Mouse (Mus musculus): ENCODE measurements around the gene Gcc1.

Gene Gcc1

DNA sequence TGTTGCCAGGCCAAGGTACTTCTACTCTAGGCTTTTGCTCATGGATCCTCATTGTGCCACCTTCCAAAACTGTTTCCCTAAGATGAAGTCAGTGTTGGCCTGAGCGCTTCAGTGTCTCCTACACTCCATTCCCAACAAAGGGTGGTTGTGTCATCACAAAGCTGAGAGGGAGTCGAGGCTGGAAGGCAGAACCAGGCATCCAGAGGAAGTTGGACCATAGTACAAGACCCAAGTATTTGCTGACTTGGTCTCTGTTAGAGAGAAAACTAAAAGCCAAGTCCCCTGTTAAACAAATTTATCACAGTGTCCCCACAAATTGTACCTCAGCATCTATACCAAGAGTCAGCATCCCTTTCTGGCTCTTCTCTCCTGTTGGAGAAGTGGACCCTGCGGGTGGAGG, at the start of gene Gcc1:
TSS of gene Gcc1 (minus strand) at position 101 of the 400 bp plus-strand sequence.
- no peak for DNase-seq

DNA sequence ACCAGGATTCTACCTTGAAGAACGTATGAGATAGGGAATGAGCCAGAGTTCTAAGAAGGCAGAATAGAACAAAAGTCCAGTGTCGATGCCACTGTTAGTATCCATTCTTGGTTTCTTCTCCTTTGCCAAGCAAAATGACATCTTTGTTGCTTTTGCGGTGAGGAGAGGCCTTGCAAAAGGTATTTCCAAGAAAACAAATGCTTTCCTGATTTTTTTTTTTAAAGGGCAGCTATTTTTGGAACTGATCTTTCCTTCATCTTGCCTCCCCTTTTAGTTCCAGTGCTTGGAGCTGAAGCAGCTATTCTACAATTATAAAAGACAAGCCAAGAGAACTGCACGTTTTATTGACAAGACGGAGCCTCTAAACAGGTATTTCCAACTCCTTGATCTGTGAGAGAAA, 46.6 kb upstream of the Gcc1 start, which contains the start of gene Snd1:
TSS of gene Snd1 (plus strand) at position 301 of the 400 bp plus-strand sequence.
- no peak for DNase-seq

DNA sequence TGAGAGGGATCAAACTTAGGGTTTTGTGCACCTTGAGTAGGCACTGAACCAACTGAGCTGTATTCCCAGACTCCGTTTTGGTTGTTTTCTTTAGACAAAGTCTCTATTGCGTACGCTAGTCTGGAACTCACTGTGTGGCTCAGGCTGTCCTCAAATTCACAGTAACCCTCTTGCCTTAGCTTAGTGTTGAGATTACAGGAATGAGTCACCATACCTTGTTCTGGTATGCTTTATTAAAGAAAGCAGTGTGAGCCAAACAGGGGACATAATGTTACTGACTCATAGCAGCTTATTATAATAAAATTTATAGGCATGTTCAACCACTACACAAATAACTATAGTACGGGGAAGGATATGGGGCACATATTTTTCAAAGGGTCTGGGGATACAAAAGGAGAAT, 46.0 kb upstream of the Gcc1 start:
- no peak for DNase-seq

DNA sequence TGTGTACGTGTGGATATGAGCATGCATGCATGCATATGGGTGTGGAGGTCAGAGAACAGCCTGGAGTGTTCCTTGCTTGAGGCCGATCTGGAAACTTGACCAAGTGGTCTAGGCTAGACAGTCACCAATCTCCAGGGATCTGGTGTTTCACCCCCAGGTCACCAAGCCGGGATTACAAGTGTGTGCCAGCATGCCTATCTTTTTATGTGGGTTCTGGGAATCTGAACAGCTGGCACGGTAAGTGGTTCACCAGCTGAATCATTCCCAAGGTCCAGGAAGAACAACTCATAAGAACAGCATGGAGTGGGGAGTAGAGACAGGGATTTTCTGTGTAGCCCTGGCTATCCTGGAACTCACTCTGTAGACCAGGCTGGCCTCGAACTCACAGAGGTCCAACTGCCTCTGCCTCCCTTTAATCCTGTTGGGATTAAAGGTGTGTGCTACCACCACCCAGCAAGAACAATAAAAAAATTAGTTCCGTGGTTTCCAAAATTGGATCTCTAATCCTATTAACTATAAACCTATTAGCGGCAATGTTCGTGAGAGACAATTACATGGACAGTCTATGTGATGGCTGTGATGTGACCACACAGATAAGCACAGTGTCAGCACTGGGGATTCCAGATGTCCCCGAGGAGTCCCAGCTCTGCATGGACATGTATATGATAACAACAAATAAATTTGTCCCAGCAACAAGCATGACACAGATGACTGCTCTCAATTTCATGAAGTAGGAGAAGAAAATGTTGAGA, 43.3 kb upstream of the Gcc1 start:
- no peak for DNase-seq

DNA sequence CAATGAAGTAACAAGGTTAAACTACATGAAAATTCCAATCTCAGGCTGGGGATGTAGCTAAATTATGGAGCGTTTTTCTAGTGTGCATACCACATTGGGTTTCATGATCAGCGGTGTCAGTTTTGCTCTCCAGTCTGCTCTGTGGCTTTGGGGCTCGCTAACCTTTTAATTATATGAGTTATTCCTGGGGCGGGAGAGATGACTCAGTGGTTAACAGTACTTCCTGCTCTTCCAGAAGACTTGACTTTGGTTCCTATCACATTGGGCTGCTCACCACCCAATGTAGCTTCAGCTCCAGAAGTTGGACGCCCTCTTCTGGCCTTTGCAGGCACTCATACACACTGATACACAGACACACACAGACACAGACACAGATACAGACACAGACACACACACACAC, 42.4 kb upstream of the Gcc1 start:
- no peak for DNase-seq

DNA sequence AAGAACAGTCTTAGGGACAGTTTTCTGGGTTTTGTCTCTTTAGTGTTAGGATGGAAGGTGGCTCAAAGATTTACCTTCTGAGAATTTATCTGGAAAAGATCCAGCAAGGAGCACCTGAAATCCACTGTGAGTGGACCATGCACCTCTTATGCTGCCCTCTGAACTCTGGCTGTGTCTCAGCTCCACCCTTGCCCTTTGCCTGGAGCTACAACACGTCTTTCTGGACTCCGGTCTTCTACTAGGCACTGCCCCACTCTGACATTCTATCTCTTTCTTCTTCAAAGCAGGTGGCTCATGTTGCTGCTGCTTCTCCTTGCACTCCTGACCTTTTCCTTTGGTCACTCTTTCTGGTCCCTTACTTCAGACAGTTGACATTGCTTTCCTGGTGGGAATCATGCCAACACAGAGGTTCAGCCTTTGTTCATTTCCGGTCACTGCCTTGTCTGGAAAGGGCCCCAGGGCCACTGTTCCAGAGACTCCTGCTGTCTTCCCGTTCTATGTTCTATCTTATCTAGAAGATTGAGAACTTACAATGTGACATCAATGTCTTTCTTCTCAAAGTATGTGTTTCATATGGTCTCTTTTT, 41.9 kb upstream of the Gcc1 start:
- no peak for DNase-seq

DNA sequence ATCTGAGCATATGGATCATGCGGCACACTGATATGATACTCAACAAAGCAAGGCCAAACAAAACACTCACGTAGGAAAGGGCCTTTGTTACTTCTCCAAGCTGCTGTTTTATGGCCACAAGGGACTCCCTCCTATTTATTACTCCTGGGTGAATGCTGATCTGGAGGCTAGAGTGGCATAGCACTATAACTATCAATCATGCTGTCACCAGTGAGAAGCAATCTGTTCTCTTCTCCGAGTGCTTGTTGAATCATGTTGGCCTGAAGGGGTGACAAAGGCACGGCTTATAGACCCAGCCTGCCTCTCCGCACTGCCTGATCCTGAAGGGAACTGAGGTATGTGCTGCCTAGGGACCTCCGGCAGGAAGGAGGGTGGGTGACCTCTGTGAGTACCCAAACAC, 36.4 kb upstream of the Gcc1 start:
- no peak for DNase-seq

DNA sequence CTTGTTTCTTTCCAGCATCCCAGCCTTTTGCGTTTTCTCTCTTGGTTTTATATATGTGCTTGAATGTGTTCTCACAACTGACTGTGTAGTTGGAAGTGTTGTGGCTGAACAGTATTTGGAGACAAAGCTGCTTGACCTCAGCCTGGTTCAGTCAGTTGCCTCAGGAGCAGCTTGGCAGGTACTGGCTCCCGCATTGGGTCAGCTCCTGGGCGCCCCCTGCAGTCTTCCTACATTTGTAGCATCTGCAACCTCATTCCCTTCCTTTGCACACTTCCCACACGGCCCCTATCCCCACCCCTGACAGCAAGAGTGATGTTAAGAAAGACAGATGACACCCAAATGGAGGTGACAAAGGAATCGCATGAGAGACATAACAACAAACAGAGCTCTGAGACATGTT, 32.3 kb upstream of the Gcc1 start:
- peak; percentile 76 for DNase-seq

DNA sequence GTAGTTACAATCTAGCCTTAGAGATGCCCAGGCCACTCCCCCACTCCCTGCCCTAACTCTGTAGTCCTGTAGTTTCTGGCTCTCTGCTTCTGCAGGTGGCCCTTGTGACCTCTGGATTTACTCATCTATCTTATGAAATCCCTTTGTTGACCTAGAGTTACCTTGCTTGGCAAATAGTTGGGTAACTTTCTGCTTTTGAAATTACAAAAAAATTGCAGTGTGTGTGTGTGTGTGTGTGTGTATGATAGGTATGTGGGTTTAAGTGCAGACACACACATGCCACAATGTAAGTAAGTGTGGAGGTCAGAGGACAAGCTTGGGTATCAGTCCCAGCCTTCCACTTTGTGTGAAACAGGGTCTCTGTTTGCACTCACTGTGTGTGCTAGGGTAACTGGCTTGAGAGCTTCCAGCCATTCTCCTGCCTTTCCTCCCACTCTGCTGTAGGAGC, 31.1 kb upstream of the Gcc1 start:
- DNase-seq, result no peak

DNA sequence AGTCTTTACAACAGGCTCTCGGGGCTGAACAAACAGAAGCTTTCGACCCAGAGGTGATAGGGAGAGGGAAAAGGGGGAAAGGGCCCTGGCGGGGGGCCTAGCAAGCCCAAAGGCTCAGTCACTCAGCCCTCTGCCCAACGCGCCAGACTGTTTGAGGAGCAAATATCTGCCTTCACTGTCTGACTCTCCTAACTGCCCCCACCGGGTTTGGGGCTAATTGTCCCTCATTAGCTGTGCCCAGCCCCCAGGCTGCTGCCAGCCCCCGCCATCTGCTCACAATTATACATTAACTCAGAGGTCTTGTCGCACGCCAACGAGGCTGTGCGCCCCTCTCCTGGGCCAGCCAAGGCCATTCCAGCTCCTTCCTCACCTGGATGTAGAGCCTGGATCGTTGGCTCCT, 22.8 kb upstream of the Gcc1 start:
- DNase-seq, result no peak

DNA sequence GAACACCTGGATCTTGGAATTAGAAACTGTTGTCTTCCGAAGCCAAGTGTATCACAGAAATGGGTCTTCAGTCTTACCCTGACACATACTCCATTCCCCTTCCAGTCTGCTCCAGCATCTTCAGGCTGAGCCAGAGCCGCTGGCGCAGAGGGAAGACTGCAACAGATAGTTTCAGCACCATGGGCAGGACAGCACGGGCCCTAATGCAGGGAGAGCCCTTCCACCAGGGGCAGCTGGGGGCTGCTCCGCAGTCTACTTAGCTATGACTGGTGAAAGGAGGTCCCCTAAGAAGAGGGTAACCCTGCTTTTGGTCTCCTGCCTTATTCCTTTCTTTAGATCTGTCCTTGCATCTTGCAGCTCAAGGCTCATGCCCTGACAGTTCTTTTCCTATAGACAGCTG, 22.3 kb upstream of the Gcc1 start:
- no peak for DNase-seq

DNA sequence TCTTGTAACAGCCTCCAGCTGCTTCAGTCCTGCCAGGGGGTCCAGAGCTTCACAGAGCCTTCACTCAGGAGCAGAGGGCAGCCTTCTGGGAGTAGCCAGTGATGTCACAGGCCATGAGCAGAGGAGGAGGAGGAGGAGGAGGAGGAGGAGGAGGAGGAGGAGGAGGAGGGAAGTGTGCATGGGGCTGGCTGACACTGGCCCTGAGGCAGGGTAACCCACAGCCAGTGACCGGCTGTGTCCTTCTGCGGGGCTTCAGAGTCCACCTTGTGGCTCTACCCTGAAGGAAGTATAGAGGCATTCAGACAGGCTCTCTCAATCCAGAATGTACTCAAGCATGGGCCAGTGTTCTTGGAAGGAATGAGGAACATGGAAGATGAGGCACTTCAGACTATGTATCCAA, 21.1 kb upstream of the Gcc1 start, which contains the start of gene Pax4:
TSS of gene Pax4 (minus strand) at position 101 of the 400 bp plus-strand sequence.
- DNase-seq, result no peak

DNA sequence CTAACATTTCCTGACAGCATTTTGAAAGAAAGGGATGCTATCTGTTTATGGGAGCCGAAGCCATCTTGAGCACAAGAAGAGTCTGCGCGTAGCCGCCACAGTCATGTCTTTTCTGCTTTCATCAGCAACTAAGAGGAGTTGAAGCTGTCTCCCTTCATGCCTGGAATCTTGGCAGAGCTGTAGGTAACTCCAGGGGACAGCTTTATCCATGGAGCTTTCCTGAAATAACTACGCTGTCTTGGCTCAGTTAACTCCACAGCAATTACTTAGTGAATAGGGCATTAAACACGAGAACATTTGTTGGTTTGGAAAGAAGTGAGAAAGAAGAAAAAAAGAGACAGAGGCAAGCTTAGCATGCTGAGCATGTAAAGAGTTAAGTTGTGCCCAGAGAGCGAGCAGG, 19.7 kb upstream of the Gcc1 start:
- DNase-seq, result no peak

DNA sequence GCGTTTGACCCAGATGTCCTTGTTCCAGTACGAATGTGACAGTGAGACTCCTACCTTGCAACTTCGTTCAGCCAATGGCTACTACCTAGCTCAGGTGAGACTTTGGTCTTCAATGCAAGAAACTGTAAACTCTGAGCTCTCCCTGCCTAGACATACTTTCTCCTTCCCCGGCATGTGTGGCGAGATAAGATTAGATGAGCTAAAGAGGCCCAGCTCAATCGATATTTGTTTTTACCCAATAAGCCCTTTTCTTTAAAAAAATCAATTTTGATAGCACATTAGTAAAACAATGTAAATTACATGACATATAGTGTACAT, 3.3 kb upstream of the Gcc1 start:
- DNase-seq, result no peak

DNA sequence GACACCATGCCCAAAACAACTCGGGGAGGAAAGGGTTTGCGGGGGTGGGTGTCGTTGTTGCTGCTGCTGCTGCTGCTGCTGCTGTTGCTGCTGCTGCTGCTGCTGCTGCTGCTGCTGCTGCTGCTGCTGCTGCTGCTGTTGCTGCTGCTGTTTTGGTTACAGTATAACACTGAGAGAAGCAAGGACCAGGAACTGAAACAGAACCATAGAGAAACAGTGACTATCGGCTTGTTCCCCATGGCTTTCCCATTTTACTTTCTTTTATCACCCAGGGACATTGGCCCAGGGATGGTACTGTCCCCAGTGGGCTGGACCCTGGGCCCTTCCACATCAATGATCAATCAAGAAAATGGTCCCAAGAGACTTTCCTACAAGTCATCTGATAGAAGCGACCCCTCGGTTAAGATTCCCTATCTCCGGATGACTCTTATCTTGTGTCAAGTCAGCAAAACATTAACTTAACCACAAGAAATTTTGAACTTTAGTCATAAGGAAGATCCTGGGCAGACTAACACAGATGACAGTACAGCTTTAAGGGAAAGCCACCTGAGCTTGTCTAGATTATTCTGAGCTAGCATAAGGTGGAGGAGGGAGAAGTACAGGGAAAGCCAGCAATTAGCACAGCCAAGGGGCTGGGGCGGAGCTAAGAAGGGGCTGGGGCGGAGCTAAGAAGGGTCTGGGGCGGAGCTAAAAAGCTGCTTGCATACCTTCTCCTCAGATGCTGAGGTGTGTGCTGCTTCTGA, 2.8 kb upstream of the Gcc1 start:
- no peak for DNase-seq

DNA sequence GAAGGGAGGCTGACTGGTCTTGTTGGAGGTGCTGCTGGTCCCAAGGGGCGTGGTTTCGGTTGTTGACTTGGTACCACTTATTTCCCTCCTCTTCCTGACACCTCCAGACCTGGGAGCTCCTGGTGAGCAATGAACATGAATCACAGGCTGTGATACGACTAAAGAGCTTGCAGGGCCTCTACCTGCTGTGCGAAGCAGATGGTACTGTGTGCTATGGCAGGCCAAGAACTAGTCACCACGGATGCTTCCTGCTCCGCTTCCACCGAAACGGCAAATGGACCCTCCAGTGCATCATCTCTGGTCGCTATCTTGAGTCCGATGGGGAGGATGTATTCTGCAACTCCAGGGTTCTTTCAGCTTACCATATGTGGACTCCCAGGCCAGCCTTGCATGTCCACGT, 1.7 kb upstream of the Gcc1 start:
- DNase-seq, result no peak

DNA sequence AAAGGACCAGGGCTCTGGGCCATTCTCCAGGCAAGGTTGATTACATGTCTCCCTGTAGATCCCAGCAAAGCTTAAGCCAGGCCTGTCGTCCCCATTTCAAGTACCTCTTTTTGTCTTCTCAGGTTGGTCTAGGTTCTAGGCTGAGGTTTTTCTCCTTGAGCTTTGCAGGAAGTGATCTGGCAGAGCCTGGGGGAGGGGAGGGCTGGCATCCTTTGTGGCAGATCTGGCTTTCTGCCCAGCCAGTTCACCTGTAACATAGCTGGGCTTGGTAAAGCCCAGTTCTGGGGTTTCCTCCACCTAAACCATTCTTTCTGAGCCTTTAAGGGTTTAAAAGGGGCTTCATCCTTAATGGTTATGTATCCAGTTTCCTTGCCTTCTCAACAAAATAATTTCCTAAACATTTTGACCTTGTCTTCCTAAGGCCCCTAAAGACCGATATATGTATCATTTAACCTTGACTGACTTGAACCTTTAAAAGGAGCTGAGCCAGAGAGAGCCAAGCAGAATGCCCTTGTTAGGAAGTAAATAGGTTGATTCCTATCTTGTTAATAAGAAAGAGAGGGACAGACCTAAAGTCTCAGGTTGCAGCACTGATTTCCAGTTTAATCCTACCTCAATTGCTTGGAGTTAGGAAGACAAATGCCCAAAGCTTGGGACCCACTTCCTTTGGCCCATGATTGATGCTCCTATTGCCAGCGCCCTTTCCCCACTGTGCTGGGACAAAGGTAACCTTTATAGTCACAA, 922 bp downstream of the Gcc1 start, which contains the start of gene Fscn3:
TSS of gene Fscn3 (plus strand) at position 694 of the 744 bp plus-strand sequence.
- peak; percentile 62 for DNase-seq

DNA sequence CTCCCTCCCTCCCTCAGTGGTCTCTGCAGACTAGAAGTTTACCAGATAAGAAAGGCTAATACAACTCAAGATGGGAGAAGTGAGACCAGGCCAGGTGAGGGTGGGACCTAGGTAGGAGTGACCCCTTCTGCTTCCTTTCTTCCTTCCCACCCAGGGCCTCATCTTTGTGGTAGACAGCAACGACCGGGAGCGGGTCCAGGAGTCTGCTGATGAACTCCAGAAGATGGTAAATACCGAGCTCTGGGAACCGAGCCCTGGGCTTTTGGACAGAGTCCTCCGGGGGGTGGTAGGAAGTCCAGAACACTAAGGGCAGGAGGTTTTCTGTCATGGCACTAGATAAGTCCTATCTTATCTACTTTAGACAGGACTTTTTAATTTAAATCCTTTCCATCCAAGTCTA, 3.2 kb downstream of the Gcc1 start:
- DNase-seq, result no peak

DNA sequence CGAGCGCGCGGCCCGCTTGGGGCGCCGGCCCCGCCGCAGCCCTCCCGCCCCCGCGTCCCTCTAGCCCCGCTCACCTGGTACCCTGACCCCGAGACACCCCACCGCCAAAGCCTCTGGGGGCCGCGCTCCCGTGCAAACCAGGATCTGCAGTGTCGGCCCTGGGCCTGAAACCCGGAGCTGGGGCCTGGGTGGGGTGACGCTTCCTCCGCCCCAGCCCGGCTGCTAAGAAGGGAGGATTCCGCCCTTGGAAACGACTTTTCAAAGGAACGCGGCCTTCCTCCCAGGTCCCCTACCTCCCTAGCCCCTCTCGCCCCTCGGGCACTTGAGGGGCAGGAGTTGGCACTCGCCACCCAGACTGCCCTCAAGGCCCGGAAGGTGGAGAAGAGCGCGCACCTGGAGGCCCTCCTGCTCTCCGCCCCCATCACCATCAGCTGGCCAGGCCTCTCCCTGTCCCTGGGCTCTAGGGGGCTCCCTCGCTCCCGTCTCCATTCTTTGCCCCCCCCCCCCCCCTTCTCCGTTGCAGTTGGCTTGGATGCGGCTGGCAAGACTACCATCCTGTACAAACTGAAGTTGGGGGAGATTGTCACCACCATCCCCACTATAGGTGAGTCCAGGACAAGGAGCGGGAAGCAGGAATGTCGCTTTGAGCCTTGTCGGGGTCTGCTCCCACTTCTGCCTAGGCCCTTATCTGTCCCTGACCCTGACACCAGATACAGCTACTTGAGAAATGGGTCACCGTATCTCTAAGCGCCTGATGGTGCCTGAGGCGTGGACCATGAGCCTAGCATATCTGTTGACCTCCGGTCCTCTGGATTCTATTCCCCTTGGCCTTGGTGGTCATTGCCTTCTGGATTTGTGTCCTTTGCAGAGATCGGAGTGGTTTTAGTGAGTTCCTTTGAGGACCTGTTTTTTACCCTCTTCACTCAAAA, 4.2 kb downstream of the Gcc1 start:
- DNase-seq, result peak; percentile 66

DNA sequence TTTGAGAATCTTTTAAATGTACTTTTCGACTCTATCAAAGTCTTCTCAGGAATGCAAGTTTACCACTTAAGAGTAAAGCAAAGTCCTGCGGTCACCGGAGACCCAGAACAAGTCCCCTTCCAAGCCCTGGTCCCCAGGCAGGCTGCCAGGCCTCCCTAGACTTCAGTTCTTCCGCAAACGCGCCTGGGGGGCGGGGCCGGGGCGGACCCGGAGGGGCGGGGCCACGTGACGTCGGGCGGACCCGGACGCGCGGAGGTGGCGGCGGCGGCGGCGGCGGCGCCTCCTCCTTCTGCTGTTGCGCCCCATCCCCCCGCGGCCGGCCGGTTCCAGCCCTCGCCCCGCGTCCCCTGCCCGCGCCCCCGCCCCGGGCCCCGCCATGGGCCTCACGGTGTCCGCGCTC, 4.9 kb downstream of the Gcc1 start, which contains the start of gene Arf5:
TSS of gene Arf5 (plus strand) at position 248 of the 400 bp plus-strand sequence.
- DNase-seq, result peak; percentile 98

DNA sequence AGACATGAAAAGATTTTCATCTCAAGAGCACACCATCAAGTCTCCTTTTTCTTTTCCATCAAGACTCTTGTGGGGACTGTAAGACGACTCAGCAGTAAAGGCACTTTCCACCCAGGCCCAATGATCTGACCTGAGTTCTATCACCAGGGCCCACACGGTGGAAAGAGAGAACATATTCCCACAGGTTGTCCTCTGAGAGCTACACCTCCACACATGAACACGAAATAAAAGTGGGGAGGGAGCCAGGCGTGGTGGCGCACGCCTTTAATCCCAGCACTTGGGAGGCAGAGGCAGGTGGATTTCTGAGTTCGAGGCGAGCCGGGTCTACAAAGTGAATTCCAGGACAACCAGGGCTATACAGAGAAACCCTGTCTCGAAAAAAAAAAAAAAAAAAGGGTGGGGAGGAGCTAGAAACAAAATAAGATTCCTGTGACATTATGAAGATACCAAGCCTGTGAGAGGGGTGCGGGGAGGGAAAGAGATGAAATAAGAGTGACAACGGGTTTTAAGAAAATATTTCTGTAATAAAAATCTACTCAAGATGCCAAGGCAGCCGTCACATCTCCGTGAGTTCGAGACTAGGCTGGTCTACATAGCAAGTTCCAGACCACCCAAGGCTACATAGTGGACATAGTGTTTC, 5.4 kb downstream of the Gcc1 start:
- DNase-seq, result no peak

Measured in kidney, postnatal 14 days (tissue).